Mouse (Mus musculus): ENCODE measurements around the gene Tbpl1. TPM values are rescaled to one million over a fixed set of nuclear protein-coding genes. Genes with fewer than 3 reads are reported as not detected.

Tbpl1 gene
- total and polyA plus RNA-seq, 2 experiments from 2014 or later, result 39.6 to 58.3 TPM

DNA sequence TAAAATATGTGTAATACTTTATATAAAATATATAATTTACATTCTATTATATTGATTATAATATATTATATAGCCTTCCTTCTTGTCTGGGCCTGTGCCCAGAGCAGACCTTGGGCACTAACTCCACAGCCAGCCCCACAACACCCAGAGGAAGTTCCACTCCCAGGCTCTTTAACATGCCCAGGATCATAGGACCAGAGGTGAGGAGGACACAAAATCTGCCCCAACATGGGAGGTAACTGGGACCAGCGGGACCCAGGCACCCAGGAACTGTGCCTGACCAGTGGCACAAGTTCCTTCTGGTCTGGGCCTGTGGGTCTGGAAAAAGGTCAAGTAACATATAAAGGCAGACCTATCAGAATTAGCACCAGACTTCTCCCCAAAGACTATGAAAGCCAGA is 22.5 kb upstream of the Tbpl1 start:
- no peak for DNase-seq (ENCODE audit: low spot score)

DNA sequence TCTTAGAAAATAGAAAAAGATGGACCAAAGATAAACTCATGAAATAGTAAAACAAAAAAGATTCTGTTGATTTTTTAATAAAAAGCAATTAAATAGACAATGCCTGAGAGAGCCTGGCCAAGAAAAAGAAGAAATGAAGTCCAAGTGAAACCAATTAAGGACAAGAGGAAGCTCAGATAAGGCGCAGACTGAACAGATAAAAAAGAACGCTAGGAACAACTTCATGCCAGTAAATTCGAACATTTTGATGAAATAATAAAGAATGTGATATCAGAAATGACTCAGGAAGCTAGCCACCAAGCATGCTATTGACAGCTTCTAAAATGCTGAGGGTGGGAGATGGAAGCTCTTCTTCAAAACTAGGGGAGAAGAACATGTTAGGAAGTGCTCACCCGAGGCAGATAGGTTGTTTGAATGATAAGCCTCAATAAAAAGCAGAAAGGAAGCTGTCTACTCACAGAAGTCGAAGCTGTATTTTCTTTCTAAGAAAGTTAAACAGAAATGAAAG is 19.5 kb upstream of the Tbpl1 start:
- Histone ChIP-seq H3K27me3 (ENCODE audit: insufficient read depth, low read length) (no peaks in the 10 kb centered on the region), H3K9ac (replicated peaks; ENCODE audit: low read length) (no peak overlapping the region), H3K27ac (no peak overlapping the region), H3K4me2 (ENCODE audit: low read depth, low read length) (no peak overlapping the region), H3K9me3 (ENCODE audit: low read length) (no peaks in the 10 kb centered on the region), H3K36me3 (ENCODE audit: insufficient read depth, low read length) (no peaks in the 10 kb centered on the region), H3K4me1 (ENCODE audit: insufficient read depth, low read length) (no peaks in the 10 kb centered on the region), H3K4me3 (ENCODE audit: low read length) (no peak overlapping the region)
- DNase-seq (ENCODE audit: low spot score) (no peak), ATAC-seq (no peak)
- 69% methylated on average over 5 of the region's 5 CpGs for WGBS
- TF ChIP-seq CTCF (IDR thresholded peaks at IDR 0.05; ENCODE audit: low read depth), result no peak

More for the DNA sequence above, 22.5 kb upstream of the Tbpl1 start:
- Histone ChIP-seq H3K27ac (no peak overlapping the region), H3K4me3 (ENCODE audit: low read length) (no peak overlapping the region), H3K4me2 (ENCODE audit: low read depth, low read length) (no peak overlapping the region), H3K27me3 (ENCODE audit: insufficient read depth, low read length) (no peaks in the 10 kb centered on the region), H3K36me3 (ENCODE audit: insufficient read depth, low read length) (no peaks in the 10 kb centered on the region), H3K9ac (replicated peaks; ENCODE audit: low read length) (no peak overlapping the region), H3K9me3 (ENCODE audit: low read length) (no peaks in the 10 kb centered on the region), H3K4me1 (ENCODE audit: insufficient read depth, low read length) (no peaks in the 10 kb centered on the region)
- 100% methylated on average over 1 of the region's 1 CpGs for WGBS
- no peak for ATAC-seq
- no peak for TF ChIP-seq CTCF (IDR thresholded peaks at IDR 0.05; ENCODE audit: low read depth)

DNA sequence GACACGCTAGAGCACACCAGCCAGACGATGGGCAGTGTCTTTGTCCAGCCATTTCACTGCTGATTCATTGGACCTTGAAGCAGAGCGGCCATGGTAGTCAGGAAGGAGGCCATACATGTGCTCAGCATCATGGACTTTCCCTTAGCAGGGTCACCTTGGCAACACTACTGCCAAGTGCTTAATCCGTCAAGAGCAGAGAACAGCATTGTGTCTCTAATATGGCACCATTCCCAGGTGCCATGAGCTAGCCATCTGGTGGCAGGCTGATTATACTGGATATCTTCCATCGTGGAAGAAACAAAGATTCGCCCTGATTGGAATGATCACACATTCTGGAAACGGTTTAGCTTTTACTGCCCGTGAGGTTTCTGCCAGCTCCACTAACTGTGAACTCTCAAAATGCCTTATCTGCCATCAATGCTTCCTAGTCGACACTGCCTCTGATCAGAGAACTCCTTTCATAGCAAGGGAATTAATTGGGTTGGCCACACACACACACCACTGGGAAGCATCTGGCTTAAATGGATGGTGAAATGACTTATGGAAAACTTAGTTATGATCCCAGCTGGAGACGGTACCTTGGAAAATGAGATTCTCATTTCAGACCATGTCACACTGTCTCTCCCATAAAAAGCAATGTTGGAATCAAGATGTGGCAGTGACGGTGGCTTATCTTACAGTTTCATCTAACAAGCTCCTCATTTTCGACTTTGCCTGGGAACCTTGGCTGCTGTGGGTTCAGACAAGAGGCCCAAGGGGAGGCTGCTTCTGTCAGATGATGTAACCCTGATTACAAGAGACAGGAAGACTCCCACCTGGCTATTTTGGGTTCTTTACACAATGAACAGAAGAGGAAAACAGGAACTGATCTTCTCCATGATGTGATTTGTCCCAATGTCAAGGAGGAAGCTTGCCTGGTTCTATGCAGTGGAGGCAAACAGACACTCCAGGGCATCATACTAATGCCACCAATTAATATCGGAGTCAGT is 14.9 kb upstream of the Tbpl1 start:
- TF ChIP-seq CTCF (IDR thresholded peaks at IDR 0.05; ENCODE audit: low read depth), result no peak; the same call in 1 of the 2 replicates
- H3K4me1 ChIP-seq (ENCODE audit: insufficient read depth, low read length), result no peaks in the 10 kb centered on the region
- no peaks in the 10 kb centered on the region for H3K9me3 ChIP-seq (ENCODE audit: low read length)
- no peaks in the 10 kb centered on the region for H3K36me3 ChIP-seq (ENCODE audit: insufficient read depth, low read length)
- 0 out of 2 replicates have a peak overlapping the region, but pooled peaks have one; percentile 5 for H3K9ac ChIP-seq (replicated peaks; ENCODE audit: low read length)
- H3K27me3 ChIP-seq (ENCODE audit: insufficient read depth, low read length), result no peaks in the 10 kb centered on the region
- H3K4me2 ChIP-seq (ENCODE audit: low read depth, low read length), result 0 out of 2 replicates have a peak overlapping the region, but pooled peaks have one; percentile 10
- 25% methylated on average over 13 of the region's 13 CpGs for WGBS
- H3K27ac ChIP-seq, result peak overlapping the region; percentile 81
- peak; percentile 99 for ATAC-seq
- peak; percentile 94 for DNase-seq (ENCODE audit: low spot score)
- no peak overlapping the region for H3K4me3 ChIP-seq (ENCODE audit: low read length)

DNA sequence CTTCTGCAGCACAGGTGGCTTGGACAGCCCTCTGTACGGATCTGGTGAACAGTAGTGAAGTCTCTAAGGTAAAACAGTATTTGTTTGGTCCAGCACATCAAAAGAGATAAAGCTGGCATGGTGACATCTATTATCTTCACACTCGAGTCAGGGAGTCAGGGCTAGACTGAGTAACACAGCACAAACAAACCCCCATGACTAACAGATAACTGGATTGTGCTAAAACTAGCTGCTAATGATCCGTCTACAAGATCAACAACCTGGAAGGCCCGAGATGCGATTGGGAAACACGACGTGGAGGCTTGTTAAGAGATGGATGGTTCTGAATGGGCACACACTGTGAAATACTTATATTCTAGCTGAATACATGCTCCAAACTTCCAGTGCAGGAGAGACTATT is 14.2 kb upstream of the Tbpl1 start:
- peak; percentile 32 for DNase-seq (ENCODE audit: low spot score)
- H3K27ac ChIP-seq, result peak overlapping the region; percentile 81
- H3K9me3 ChIP-seq (ENCODE audit: low read length), result no peaks in the 10 kb centered on the region
- WGBS, result 37% methylated on average over 7 of the region's 7 CpGs
- H3K4me3 ChIP-seq (ENCODE audit: low read length), result no peak overlapping the region
- no peaks in the 10 kb centered on the region for H3K4me1 ChIP-seq (ENCODE audit: insufficient read depth, low read length)
- no peaks in the 10 kb centered on the region for H3K36me3 ChIP-seq (ENCODE audit: insufficient read depth, low read length)
- no peak overlapping the region for H3K4me2 ChIP-seq (ENCODE audit: low read depth, low read length)
- no peaks in the 10 kb centered on the region for H3K27me3 ChIP-seq (ENCODE audit: insufficient read depth, low read length)
- no peak overlapping the region for H3K9ac ChIP-seq (replicated peaks; ENCODE audit: low read length)
- peak; percentile 2 for ATAC-seq
- no peak for TF ChIP-seq CTCF (IDR thresholded peaks at IDR 0.05; ENCODE audit: low read depth)

DNA sequence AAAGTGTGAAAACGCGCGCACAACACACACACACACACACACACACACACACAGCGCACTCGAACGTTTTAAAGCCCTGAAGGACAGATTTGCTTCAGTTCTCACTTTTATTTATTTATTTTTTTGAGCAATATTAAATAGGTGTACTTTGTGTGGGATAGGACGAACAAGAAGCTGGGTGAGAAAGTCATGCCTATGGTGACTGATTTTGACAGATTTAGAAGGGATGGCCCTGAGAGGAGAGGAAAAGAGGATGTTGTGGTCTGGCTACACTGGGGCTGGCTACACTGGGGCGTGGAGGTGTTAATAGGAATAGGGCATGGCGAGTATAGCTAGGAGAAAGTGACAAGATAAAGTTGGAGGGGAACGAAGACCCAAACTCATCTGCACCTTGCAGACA is 443 bp upstream of the Tbpl1 start:
- peak overlapping the region; percentile 94 for H3K4me3 ChIP-seq (ENCODE audit: low read length)
- H3K36me3 ChIP-seq (ENCODE audit: insufficient read depth, low read length), result no peaks in the 10 kb centered on the region
- 51% methylated on average over 10 of the region's 10 CpGs for WGBS
- peak overlapping the region; percentile 96 for H3K27ac ChIP-seq
- H3K9me3 ChIP-seq (ENCODE audit: low read length), result no peaks in the 10 kb centered on the region
- no peaks in the 10 kb centered on the region for H3K27me3 ChIP-seq (ENCODE audit: insufficient read depth, low read length)
- H3K4me1 ChIP-seq (ENCODE audit: insufficient read depth, low read length), result peaks cover 10% of the 10 kb centered on the region
- no peak for ATAC-seq
- DNase-seq (ENCODE audit: low spot score), result no peak
- peak overlapping the region; percentile 96 for H3K9ac ChIP-seq (replicated peaks; ENCODE audit: low read length)
- H3K4me2 ChIP-seq (ENCODE audit: low read depth, low read length), result peak overlapping the region; percentile 68
- TF ChIP-seq CTCF (IDR thresholded peaks at IDR 0.05; ENCODE audit: low read depth), result no peak

DNA sequence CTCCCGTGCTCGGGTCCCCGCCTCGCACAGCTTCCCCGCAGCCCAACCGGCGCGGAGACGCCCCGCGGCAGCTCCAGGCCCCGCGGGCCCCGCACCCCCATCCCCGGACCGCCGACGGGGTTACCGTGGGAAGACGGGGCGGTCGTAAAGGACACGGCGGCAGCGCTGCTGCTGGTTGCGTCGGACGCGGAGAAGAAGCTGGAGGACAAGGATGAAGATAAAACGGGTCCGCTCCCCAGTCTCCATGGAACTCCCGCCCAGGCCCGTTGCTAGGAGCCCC is 806 bp downstream of the Tbpl1 start:
- no peaks in the 10 kb centered on the region for H3K36me3 ChIP-seq (ENCODE audit: insufficient read depth, low read length)
- no peaks in the 10 kb centered on the region for H3K27me3 ChIP-seq (ENCODE audit: insufficient read depth, low read length)
- ATAC-seq, result no peak; the same call in 1 of the 2 replicates
- DNase-seq (ENCODE audit: low spot score), result no peak
- peaks cover 10% of the 10 kb centered on the region for H3K4me1 ChIP-seq (ENCODE audit: insufficient read depth, low read length)
- H3K27ac ChIP-seq, result peak overlapping the region; percentile 96
- H3K9me3 ChIP-seq (ENCODE audit: low read length), result no peaks in the 10 kb centered on the region
- no peak for TF ChIP-seq CTCF (IDR thresholded peaks at IDR 0.05; ENCODE audit: low read depth)
- H3K4me2 ChIP-seq (ENCODE audit: low read depth, low read length), result peak overlapping the region; percentile 68
- peak overlapping the region; percentile 96 for H3K9ac ChIP-seq (replicated peaks; ENCODE audit: low read length)
- H3K4me3 ChIP-seq (ENCODE audit: low read length), result peak overlapping the region; percentile 94
- 1% methylated on average over 32 of the region's 33 CpGs for WGBS
